Mouse (Mus musculus) intestine, embryonic 15.5 days (tissue): ENCODE data around the gene Bet1l. TPM values are rescaled to one million over a fixed set of nuclear protein-coding genes. Genes with fewer than 3 reads are reported as not detected.

ENCODE experiments used
- ATAC-seq: fragments of 200-750 bp; cut with Nextera tagmentation; 2 replicates; pipeline ENCODE4 v1.8.0; 2017; ENCODE audit warnings: moderate TSS enrichment, moderate library complexity
- H3K27ac ChIP-seq: fragments of 300-500 bp; sonication (generic); 2 replicates; pipeline ENCODE4 v1.5.1; 2015; ENCODE audit warnings: mild to moderate bottlenecking, inconsistent platforms
- H3K27me3 ChIP-seq: fragments of 300-500 bp; sonication (generic); replicated peaks from 2 replicates; pipeline ENCODE4 v1.6.1; 2015; ENCODE audit warnings: inconsistent platforms
- H3K36me3 ChIP-seq: fragments of 300-500 bp; sonication (generic); 2 replicates; pipeline ENCODE4 v1.6.1; 2015; ENCODE audit warnings: inconsistent platforms
- H3K4me1 ChIP-seq: fragments of 300-500 bp; sonication (generic); replicated peaks from 2 replicates; pipeline ENCODE4 v1.6.1; 2015; ENCODE audit warnings: inconsistent platforms
- H3K4me2 ChIP-seq: fragments of 300-500 bp; sonication (generic); replicated peaks from 2 replicates; pipeline ENCODE4 v1.6.1; 2015; ENCODE audit warnings: mild to moderate bottlenecking, inconsistent platforms
- H3K4me3 ChIP-seq: fragments of 300-500 bp; sonication (generic); replicated peaks from 2 replicates; pipeline ENCODE4 v1.5.1; 2015; ENCODE audit warnings: inconsistent platforms
- H3K9ac ChIP-seq: fragments of 300-500 bp; sonication (generic); 2 replicates; pipeline ENCODE4 v1.6.1; 2015; ENCODE audit warnings: inconsistent platforms
- H3K9me3 ChIP-seq: fragments of 300-500 bp; sonication (generic); 2 replicates; pipeline ENCODE4 v1.6.1; 2016; ENCODE audit warnings: inconsistent platforms
- WGBS: fragments of 180-500 bp; shearing (Covaris S2); methylation state at CpG from one replicate; pipeline ENCODE4 v1.1.7; 2015; 5-methylcytosine and 5-hydroxymethylcytosine counted together
- polyA plus RNA-seq: library from polyadenylated mRNA; unstranded; fragments of >200 nt; fragmentation: Nextera tagmentation; extraction: Ambion mirVana; gene quantifications from 2 replicates; pipeline ENCODE4 v1.2.1, GENCODE M21; 2015

Gene Bet1l
- polyA plus RNA-seq, 1 experiment from 2014 or later: 31.7 TPM

- under 1% methylated on average over 59 of the region's 59 CpGs for WGBS
Observed at GRCm38 (mm10) chr7:140881696-140882468, 24.5 kb upstream of the Bet1l start, which contains the start of the genes Psmd13 and Sirt3. TSS of gene Psmd13 (plus strand) at chr7:140881968. TSS of gene Sirt3 (minus strand) at chr7:140882309.

GRCm38 (mm10) chr7:140880865-140881515 lies 23.6 kb upstream of the Bet1l start:
- Histone ChIP-seq H3K36me3 (0 out of 2 replicates have a peak, but pooled peaks cover 7% of the 10 kb centered on the region), H3K4me2 (peak overlapping the region; percentile 82), H3K27me3 (no peaks in the 10 kb centered on the region), H3K4me1 (peaks cover 11% of the 10 kb centered on the region), H3K9me3 (no peaks in the 10 kb centered on the region), H3K4me3 (peak overlapping the region; percentile 59), H3K27ac (peak overlapping the region; percentile 40; the same call in 1 of the 2 replicates), H3K9ac (peak overlapping the region; percentile 76)
- ATAC-seq: peak; percentile 19
- 13% methylated on average over 8 of the region's 8 CpGs for WGBS

More at GRCm38 (mm10) chr7:140881696-140882468, 24.5 kb upstream of the Bet1l start, which contains the start of the genes Psmd13 and Sirt3:
- ATAC-seq: peak; percentile 97
- H3K9me3 ChIP-seq: no peaks in the 10 kb centered on the region
- peak within 1 kb of the TSS; percentile 85 for H3K27ac ChIP-seq
- H3K36me3 ChIP-seq: 0 out of 2 replicates have a peak, but pooled peaks cover 4% of the 10 kb centered on the region
- peak within 1 kb of the TSS; percentile 76 for H3K9ac ChIP-seq
- H3K4me3 ChIP-seq: peak within 1 kb of the TSS; percentile 59
- H3K27me3 ChIP-seq: no peaks in the 10 kb centered on the region
- H3K4me2 ChIP-seq: peak within 1 kb of the TSS; percentile 82
- peaks cover 11% of the 10 kb centered on the region for H3K4me1 ChIP-seq

GRCm38 (mm10) chr7:140880419-140880818 lies 23.0 kb upstream of the Bet1l start:
- no peak for ATAC-seq
- Histone ChIP-seq H3K27me3 (no peaks in the 10 kb centered on the region), H3K9me3 (no peaks in the 10 kb centered on the region), H3K4me1 (peaks cover 11% of the 10 kb centered on the region), H3K4me2 (peak overlapping the region; percentile 33), H3K36me3 (0 out of 2 replicates have a peak, but pooled peaks cover 7% of the 10 kb centered on the region), H3K9ac (no peak overlapping the region), H3K27ac (peak overlapping the region; percentile 40), H3K4me3 (no peak overlapping the region)
- 64% methylated on average over 3 of the region's 3 CpGs for WGBS

GRCm38 (mm10) chr7:140879355-140879754 lies 22.0 kb upstream of the Bet1l start:
- Histone ChIP-seq H3K36me3 (0 out of 2 replicates have a peak, but pooled peaks cover 7% of the 10 kb centered on the region), H3K4me1 (peaks cover 11% of the 10 kb centered on the region), H3K9me3 (no peaks in the 10 kb centered on the region), H3K27ac (no peak overlapping the region), H3K9ac (no peak overlapping the region), H3K4me3 (no peak overlapping the region), H3K27me3 (no peaks in the 10 kb centered on the region), H3K4me2 (no peak overlapping the region)
- 89% methylated on average over 7 of the region's 7 CpGs for WGBS
- ATAC-seq: no peak

GRCm38 (mm10) chr7:140877364-140877763 lies 20.0 kb upstream of the Bet1l start:
- H3K27ac ChIP-seq: no peak overlapping the region
- no peak overlapping the region for H3K4me2 ChIP-seq
- H3K36me3 ChIP-seq: 0 out of 2 replicates have a peak, but pooled peaks cover 7% of the 10 kb centered on the region
- no peak for ATAC-seq
- no peak overlapping the region for H3K9ac ChIP-seq
- no peak overlapping the region for H3K4me3 ChIP-seq
- H3K9me3 ChIP-seq: no peaks in the 10 kb centered on the region
- peaks cover 7% of the 10 kb centered on the region for H3K4me1 ChIP-seq
- H3K27me3 ChIP-seq: no peaks in the 10 kb centered on the region
- WGBS: 81% methylated on average over 6 of the region's 6 CpGs

- no peak overlapping the region for H3K27ac ChIP-seq
- no peaks in the 10 kb centered on the region for H3K4me1 ChIP-seq
- no peaks in the 10 kb centered on the region for H3K27me3 ChIP-seq
- 0 out of 2 replicates have a peak, but pooled peaks cover 7% of the 10 kb centered on the region for H3K36me3 ChIP-seq
- no peak overlapping the region for H3K4me3 ChIP-seq
- WGBS: 91% methylated on average over 4 of the region's 4 CpGs
- no peaks in the 10 kb centered on the region for H3K9me3 ChIP-seq
- ATAC-seq: no peak
- no peak overlapping the region for H3K9ac ChIP-seq
- no peak overlapping the region for H3K4me2 ChIP-seq
Observed at GRCm38 (mm10) chr7:140874224-140874623, 16.8 kb upstream of the Bet1l start.

- ATAC-seq: no peak
- Histone ChIP-seq H3K27me3 (no peaks in the 10 kb centered on the region), H3K9me3 (no peaks in the 10 kb centered on the region), H3K27ac (no peak overlapping the region), H3K9ac (no peak overlapping the region), H3K4me1 (no peaks in the 10 kb centered on the region), H3K36me3 (peaks cover 35% of the 10 kb centered on the region), H3K4me3 (no peak overlapping the region), H3K4me2 (no peak overlapping the region)
- 89% methylated on average over 12 of the region's 12 CpGs for WGBS
Observed at GRCm38 (mm10) chr7:140864761-140865160, 7.4 kb upstream of the Bet1l start.

GRCm38 (mm10) chr7:140860728-140861127 lies 3.4 kb upstream of the Bet1l start:
- Histone ChIP-seq H3K27ac (no peak overlapping the region), H3K4me1 (peaks cover 13% of the 10 kb centered on the region), H3K4me2 (no peak overlapping the region), H3K27me3 (no peaks in the 10 kb centered on the region), H3K9ac (no peak overlapping the region), H3K36me3 (peaks cover 32% of the 10 kb centered on the region), H3K9me3 (no peaks in the 10 kb centered on the region), H3K4me3 (no peak overlapping the region)
- no peak for ATAC-seq
- WGBS: 85% methylated on average over 5 of the region's 5 CpGs

- Histone ChIP-seq H3K9me3 (no peaks in the 10 kb centered on the region), H3K27me3 (no peaks in the 10 kb centered on the region), H3K27ac (no peak overlapping the region), H3K4me1 (peaks cover 18% of the 10 kb centered on the region), H3K4me3 (no peak overlapping the region), H3K4me2 (no peak overlapping the region), H3K36me3 (peaks cover 32% of the 10 kb centered on the region), H3K9ac (no peak overlapping the region)
- WGBS: 79% methylated on average over 6 of the region's 6 CpGs
- no peak for ATAC-seq
Observed at GRCm38 (mm10) chr7:140859997-140860396, 2.6 kb upstream of the Bet1l start.

GRCm38 (mm10) chr7:140858746-140859145 lies 1.4 kb upstream of the Bet1l start:
- Histone ChIP-seq H3K36me3 (peaks cover 35% of the 10 kb centered on the region), H3K4me1 (peaks cover 20% of the 10 kb centered on the region), H3K4me2 (peak overlapping the region; percentile 98), H3K27ac (no peak overlapping the region), H3K9me3 (no peaks in the 10 kb centered on the region), H3K9ac (peak overlapping the region; percentile 85; the same call in 1 of the 2 replicates), H3K4me3 (no peak overlapping the region), H3K27me3 (no peaks in the 10 kb centered on the region)
- no peak for ATAC-seq
- whole genome bisulfite sequencing: 96% methylated on average over 8 of the region's 8 CpGs

GRCm38 (mm10) chr7:140856785-140857549 lies 410 bp downstream of the Bet1l start, which contains the start of gene Ric8a:
TSS of gene Ric8a (plus strand) at chr7:140856957.
- 0% methylated on average over 50 of the region's 50 CpGs for WGBS
- H3K36me3 ChIP-seq: peaks cover 36% of the 10 kb centered on the region
- ATAC-seq: peak; percentile 88

More at GRCm38 (mm10) chr7:140856785-140857549, 410 bp downstream of the Bet1l start, which contains the start of gene Ric8a:
- no peaks in the 10 kb centered on the region for H3K27me3 ChIP-seq
- no peaks in the 10 kb centered on the region for H3K9me3 ChIP-seq
- peak within 1 kb of the TSS; percentile 95 for H3K27ac ChIP-seq
- H3K9ac ChIP-seq: peak within 1 kb of the TSS; percentile 85
- peak within 1 kb of the TSS; percentile 98 for H3K4me2 ChIP-seq
- peak within 1 kb of the TSS; percentile 57 for H3K4me3 ChIP-seq
- peaks cover 20% of the 10 kb centered on the region for H3K4me1 ChIP-seq
